Mouse (Mus musculus): ENCODE data around the gene Plekha4.
"Not testable (repeated sequence)": the region's sequence is repeated elsewhere in the genome, so short reads cannot be mapped to it uniquely, and the experiment has no call there.

GRCm38 (mm10) chr7:45480310-45480709, 45.8 kb upstream of the Plekha4 start:
- not testable (repeated sequence) for TF ChIP-seq POLR2A (IDR thresholded peaks at IDR 0.05; ENCODE audit: low read depth, low read length); CTCF (IDR thresholded peaks at IDR 0.05; ENCODE audit: extremely low read depth, insufficient read length, insufficient replicate concordance, low read depth, low read length)
